Mouse (Mus musculus): ENCODE data around the gene Slc7a14.

DNA sequence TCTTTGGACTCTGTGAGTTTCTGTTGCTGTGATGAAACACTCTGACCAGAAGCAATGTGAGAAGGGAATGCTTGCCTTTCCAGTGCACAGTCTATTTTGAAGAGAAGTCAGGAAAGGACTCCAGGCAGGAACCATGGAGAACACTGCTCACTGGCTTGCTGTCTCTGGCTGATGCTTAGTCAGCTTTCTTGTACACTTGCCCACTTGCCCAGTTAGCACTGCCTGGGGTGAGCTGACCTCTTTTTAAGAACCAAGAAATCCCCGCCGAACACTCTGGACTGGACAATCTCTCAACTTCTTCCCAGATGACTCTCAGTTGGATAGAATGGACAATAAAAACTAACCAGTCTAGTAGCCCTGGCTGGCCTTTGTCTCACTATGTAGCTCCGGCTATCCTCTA is 70.5 kb downstream of the Slc7a14 start:
- TF ChIP-seq GATA1 (IDR thresholded peaks at IDR 0.05; ENCODE audit: low read length) (no peak), TAL1 (IDR thresholded peaks at IDR 0.05; ENCODE audit: low read length) (no peak)

Data from erythroblast, embryonic 14.5 days (primary cell).